Mouse (Mus musculus): ENCODE results near the gene Kptn. TPM values are rescaled to one million over a fixed set of nuclear protein-coding genes. Genes with fewer than 3 reads are reported as not detected.

The Kptn gene
- polyA plus RNA-seq, 1 experiment from 2014 or later, result 34.5 TPM

- H3K27ac ChIP-seq (ENCODE audit: low read depth, low read length), result no peak overlapping the region; the same call in 1 of the 2 replicates
- WGBS, result 67% methylated on average over 7 of the region's 7 CpGs
- H3K4me2 ChIP-seq (ENCODE audit: low read length), result no peak overlapping the region
- H3K9ac ChIP-seq (ENCODE audit: low read length), result no peak overlapping the region
- no peaks in the 10 kb centered on the region for H3K4me1 ChIP-seq (ENCODE audit: control insufficient read depth, insufficient read depth, low read length)
- H3K4me3 ChIP-seq (ENCODE audit: low read depth, low read length), result no peak overlapping the region
- peaks cover 9% of the 10 kb centered on the region; the same call in 1 of the 2 replicates for H3K27me3 ChIP-seq (replicated peaks; ENCODE audit: control insufficient read depth, insufficient read depth, low read length)
- no peaks in the 10 kb centered on the region for H3K9me3 ChIP-seq (replicated peaks; ENCODE audit: control insufficient read depth, low read length)
- no peak for ATAC-seq
- peaks cover 4% of the 10 kb centered on the region; the same call in 1 of the 2 replicates for H3K36me3 ChIP-seq (ENCODE audit: control insufficient read depth, insufficient read depth, low read length)
- DNase-seq (ENCODE audit: low spot score), result no peak
These were observed 42.3 kb downstream of the Kptn start for GRCm38 (mm10) chr7:16162036-16162435.

- no peaks in the 10 kb centered on the region for H3K36me3 ChIP-seq (ENCODE audit: control insufficient read depth, insufficient read depth, low read length)
- DNase-seq (ENCODE audit: low spot score) (no peak), ATAC-seq (no peak)
- H3K27ac ChIP-seq (ENCODE audit: low read depth, low read length), result 0 out of 2 replicates have a peak overlapping the region, but pooled peaks have one; percentile 14
- H3K4me3 ChIP-seq (ENCODE audit: low read depth, low read length), result no peak overlapping the region
- H3K9ac ChIP-seq (ENCODE audit: low read length), result peak overlapping the region; percentile 17
- H3K27me3 ChIP-seq (replicated peaks; ENCODE audit: control insufficient read depth, insufficient read depth, low read length), result no peaks in the 10 kb centered on the region
- WGBS, result 33% methylated on average over 1 of the region's 1 CpGs
- peaks cover 10% of the 10 kb centered on the region for H3K4me1 ChIP-seq (ENCODE audit: control insufficient read depth, insufficient read depth, low read length)
- H3K9me3 ChIP-seq (replicated peaks; ENCODE audit: control insufficient read depth, low read length), result no peaks in the 10 kb centered on the region; the same call in 1 of the 2 replicates
- no peak overlapping the region for H3K4me2 ChIP-seq (ENCODE audit: low read length)
These were observed 52.5 kb downstream of the Kptn start for GRCm38 (mm10) chr7:16172141-16172581.

- ATAC-seq (no peak), DNase-seq (ENCODE audit: low spot score) (no peak)
- Histone ChIP-seq H3K27me3 (replicated peaks; ENCODE audit: control insufficient read depth, insufficient read depth, low read length) (no peaks in the 10 kb centered on the region), H3K9ac (ENCODE audit: low read length) (no peak overlapping the region; the same call in 1 of the 2 replicates), H3K27ac (ENCODE audit: low read depth, low read length) (peak overlapping the region; percentile 60; the same call in 1 of the 2 replicates), H3K9me3 (replicated peaks; ENCODE audit: control insufficient read depth, low read length) (no peaks in the 10 kb centered on the region; the same call in 1 of the 2 replicates), H3K4me3 (ENCODE audit: low read depth, low read length) (no peak overlapping the region), H3K4me2 (ENCODE audit: low read length) (no peak overlapping the region), H3K36me3 (ENCODE audit: control insufficient read depth, insufficient read depth, low read length) (no peaks in the 10 kb centered on the region), H3K4me1 (ENCODE audit: control insufficient read depth, insufficient read depth, low read length) (peaks cover 10% of the 10 kb centered on the region)
- 59% methylated on average over 1 of the region's 1 CpGs for WGBS
These were observed 53.0 kb downstream of the Kptn start for GRCm38 (mm10) chr7:16172586-16173140.

GRCm38 (mm10) chr7:16173146-16173545 is 53.5 kb downstream of the Kptn start:
- Histone ChIP-seq H3K27me3 (replicated peaks; ENCODE audit: control insufficient read depth, insufficient read depth, low read length) (no peaks in the 10 kb centered on the region), H3K36me3 (ENCODE audit: control insufficient read depth, insufficient read depth, low read length) (no peaks in the 10 kb centered on the region), H3K4me1 (ENCODE audit: control insufficient read depth, insufficient read depth, low read length) (peaks cover 10% of the 10 kb centered on the region), H3K9me3 (replicated peaks; ENCODE audit: control insufficient read depth, low read length) (no peaks in the 10 kb centered on the region), H3K27ac (ENCODE audit: low read depth, low read length) (no peak overlapping the region), H3K9ac (ENCODE audit: low read length) (no peak overlapping the region), H3K4me2 (ENCODE audit: low read length) (no peak overlapping the region), H3K4me3 (ENCODE audit: low read depth, low read length) (no peak overlapping the region)
- DNase-seq (ENCODE audit: low spot score) (no peak), ATAC-seq (no peak)
- 59% methylated on average over 5 of the region's 5 CpGs for WGBS

GRCm38 (mm10) chr7:16174597-16175541 is 55.2 kb downstream of the Kptn start, which contains the start of gene Meis3:
TSS of gene Meis3 (plus strand) at chr7:16175090.
- peak; percentile 94 for ATAC-seq
- under 1% methylated on average over 36 of the region's 42 CpGs for WGBS
- peaks cover 10% of the 10 kb centered on the region for H3K4me1 ChIP-seq (ENCODE audit: control insufficient read depth, insufficient read depth, low read length)

GRCm38 (mm10) chr7:16175542-16175931 is 55.8 kb downstream of the Kptn start:
- H3K36me3 ChIP-seq (ENCODE audit: control insufficient read depth, insufficient read depth, low read length), result peaks cover 20% of the 10 kb centered on the region
- H3K27me3 ChIP-seq (replicated peaks; ENCODE audit: control insufficient read depth, insufficient read depth, low read length), result no peaks in the 10 kb centered on the region
- peak overlapping the region; percentile 68 for H3K4me2 ChIP-seq (ENCODE audit: low read length)
- ATAC-seq (peak; percentile 38), DNase-seq (ENCODE audit: low spot score) (no peak)
- no peaks in the 10 kb centered on the region for H3K9me3 ChIP-seq (replicated peaks; ENCODE audit: control insufficient read depth, low read length)
- WGBS, result 3% methylated on average over 7 of the region's 10 CpGs
- H3K9ac ChIP-seq (ENCODE audit: low read length), result peak overlapping the region; percentile 88
- H3K4me3 ChIP-seq (ENCODE audit: low read depth, low read length), result peak overlapping the region; percentile 70
- H3K27ac ChIP-seq (ENCODE audit: low read depth, low read length), result peak overlapping the region; percentile 68
- peaks cover 10% of the 10 kb centered on the region for H3K4me1 ChIP-seq (ENCODE audit: control insufficient read depth, insufficient read depth, low read length)

More at GRCm38 (mm10) chr7:16174597-16175541, 55.2 kb downstream of the Kptn start, which contains the start of gene Meis3:
- Histone ChIP-seq H3K27ac (ENCODE audit: low read depth, low read length) (peak within 1 kb of the TSS; percentile 68), H3K36me3 (ENCODE audit: control insufficient read depth, insufficient read depth, low read length) (peaks cover 14% of the 10 kb centered on the region), H3K27me3 (replicated peaks; ENCODE audit: control insufficient read depth, insufficient read depth, low read length) (no peaks in the 10 kb centered on the region), H3K9me3 (replicated peaks; ENCODE audit: control insufficient read depth, low read length) (no peaks in the 10 kb centered on the region), H3K9ac (ENCODE audit: low read length) (peak within 1 kb of the TSS; percentile 88), H3K4me3 (ENCODE audit: low read depth, low read length) (peak within 1 kb of the TSS; percentile 70), H3K4me2 (ENCODE audit: low read length) (peak within 1 kb of the TSS; percentile 68)
- DNase-seq (ENCODE audit: low spot score), result peak; percentile 82

Other genes with a start within 250 kb of the Kptn start
- gene Crx, start 239.9 kb upstream of the Kptn start, polyA plus RNA-seq (2014; fragmentation: Nextera tagmentation; extraction: Ambion mirVana), result 0.09 TPM in 1 of 2 replicates, not detected in the other
- not detected in 2 replicates for gene Crxos, start 237.3 kb upstream of the Kptn start, polyA plus RNA-seq (2014; fragmentation: Nextera tagmentation; extraction: Ambion mirVana)
- 1,730 and 1,790 TPM in 2 replicates for gene Selenow, start 197.5 kb upstream of the Kptn start, polyA plus RNA-seq (2014; fragmentation: Nextera tagmentation; extraction: Ambion mirVana)
- gene Nop53, start 173.8 kb upstream of the Kptn start, polyA plus RNA-seq (2014; fragmentation: Nextera tagmentation; extraction: Ambion mirVana), result 142 and 147 TPM in 2 replicates
- gene Ehd2, start 152.3 kb upstream of the Kptn start, polyA plus RNA-seq (2014; fragmentation: Nextera tagmentation; extraction: Ambion mirVana), result 4.5 and 6.2 TPM in 2 replicates
- gene Bicra, start 72.0 kb upstream of the Kptn start, polyA plus RNA-seq (2014; fragmentation: Nextera tagmentation; extraction: Ambion mirVana), result 4.3 and 6.0 TPM in 2 replicates
- 0.16 TPM in 1 of 2 replicates, not detected in the other for gene Zfp541, start 58.1 kb upstream of the Kptn start, polyA plus RNA-seq (2014; fragmentation: Nextera tagmentation; extraction: Ambion mirVana)
- 156 and 164 TPM in 2 replicates for gene Napa, start 21.4 kb upstream of the Kptn start, polyA plus RNA-seq (2014; fragmentation: Nextera tagmentation; extraction: Ambion mirVana)
- 0.85 and 0.94 TPM in 2 replicates for gene Slc8a2, start 9.9 kb downstream of the Kptn start, polyA plus RNA-seq (2014; fragmentation: Nextera tagmentation; extraction: Ambion mirVana)
- gene Meis3, start 55.2 kb downstream of the Kptn start, polyA plus RNA-seq (2014; fragmentation: Nextera tagmentation; extraction: Ambion mirVana), result 88.8 and 97.6 TPM in 2 replicates
- 9.4 and 10.8 TPM in 2 replicates for gene Dhx34, start 102.1 kb downstream of the Kptn start, polyA plus RNA-seq (2014; fragmentation: Nextera tagmentation; extraction: Ambion mirVana)
- not detected in 2 replicates for gene C5ar2, start 124.3 kb downstream of the Kptn start, polyA plus RNA-seq (2014; fragmentation: Nextera tagmentation; extraction: Ambion mirVana)
- 0.89 and 1.3 TPM in 2 replicates for gene C5ar1, start 139.6 kb downstream of the Kptn start, polyA plus RNA-seq (2014; fragmentation: Nextera tagmentation; extraction: Ambion mirVana)
- gene Inafm1, start 153.7 kb downstream of the Kptn start, polyA plus RNA-seq (2014; fragmentation: Nextera tagmentation; extraction: Ambion mirVana), result 20.4 and 21.0 TPM in 2 replicates
- gene Ccdc9, start 166.9 kb downstream of the Kptn start, polyA plus RNA-seq (2014; fragmentation: Nextera tagmentation; extraction: Ambion mirVana), result 12.6 and 15.2 TPM in 2 replicates
- 10.6 and 11.0 TPM in 2 replicates for gene Bbc3, start 188.5 kb downstream of the Kptn start, polyA plus RNA-seq (2014; fragmentation: Nextera tagmentation; extraction: Ambion mirVana)